Mouse (Mus musculus): ENCODE measurements at regions not wholly inside any gene's neighbourhood (a gene's known extent, or its start where the extent isn't known, plus 50 kb on each side); places are given as distances from the start of the nearest gene placed in this dataset.

DNA sequence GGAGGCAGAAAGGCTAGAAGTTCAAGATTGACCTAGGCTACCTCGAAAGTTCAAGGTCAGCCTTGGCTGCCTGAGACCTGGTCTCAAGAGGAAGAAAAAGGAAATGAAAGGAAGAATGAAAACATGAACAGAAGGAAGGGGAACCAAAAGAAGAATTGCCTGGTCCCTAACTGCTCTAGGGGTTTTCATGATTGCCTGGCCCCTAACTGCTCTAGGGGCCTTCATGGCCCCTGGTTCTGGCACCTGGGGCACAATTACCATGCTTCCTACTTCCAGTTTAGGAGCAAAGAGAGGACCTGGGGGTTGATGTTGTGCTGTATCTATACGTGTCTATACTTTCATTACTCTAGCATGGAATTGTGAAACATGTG, 132.8 kb downstream of the Cd24a start:
- no peak for DNase-seq (ENCODE audit: low read depth, low spot score)

DNA sequence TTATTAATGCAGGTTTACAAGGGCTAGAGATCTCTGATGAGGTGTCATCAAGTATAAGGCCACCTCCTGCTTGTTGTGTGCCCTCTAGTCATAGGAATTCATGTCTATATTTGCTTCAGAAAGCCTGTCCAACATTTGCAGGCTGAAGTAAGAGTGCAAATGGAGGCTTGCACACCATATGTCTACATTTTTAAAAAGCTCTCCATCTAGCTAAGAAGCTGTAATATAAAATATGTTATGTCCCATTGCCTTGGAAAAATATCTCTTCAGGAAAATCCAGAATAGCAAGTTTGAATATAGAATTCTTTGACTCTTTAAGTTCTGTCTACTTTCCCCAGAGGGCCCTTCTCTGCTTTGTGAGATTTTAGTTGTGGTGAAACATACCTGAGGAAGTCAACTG, 134.6 kb downstream of the Cd24a start:
- DNase-seq (ENCODE audit: low read depth, low spot score) = no peak

DNA sequence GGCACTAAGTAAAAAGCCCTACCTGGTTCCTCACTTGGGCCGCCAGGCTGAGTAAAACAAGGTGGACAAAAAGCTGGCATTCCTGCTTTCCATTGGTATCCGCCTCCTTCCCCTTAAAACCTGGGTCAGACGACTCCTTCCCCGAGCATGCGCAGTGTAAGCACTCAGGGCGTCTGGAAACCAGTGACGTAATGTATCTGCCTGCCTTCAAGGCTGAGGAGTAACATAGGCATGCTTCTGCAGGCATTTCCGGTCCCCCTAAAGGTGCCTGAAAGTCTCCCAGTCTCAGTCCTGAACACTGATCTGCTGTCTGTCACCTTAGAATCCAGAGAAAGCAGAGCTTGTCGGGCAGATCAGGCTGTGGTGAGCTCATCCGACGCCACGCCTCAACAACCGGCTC, 140.7 kb downstream of the Cd24a start:
- peak; percentile 86 for DNase-seq (ENCODE audit: low read depth, low spot score)

DNA sequence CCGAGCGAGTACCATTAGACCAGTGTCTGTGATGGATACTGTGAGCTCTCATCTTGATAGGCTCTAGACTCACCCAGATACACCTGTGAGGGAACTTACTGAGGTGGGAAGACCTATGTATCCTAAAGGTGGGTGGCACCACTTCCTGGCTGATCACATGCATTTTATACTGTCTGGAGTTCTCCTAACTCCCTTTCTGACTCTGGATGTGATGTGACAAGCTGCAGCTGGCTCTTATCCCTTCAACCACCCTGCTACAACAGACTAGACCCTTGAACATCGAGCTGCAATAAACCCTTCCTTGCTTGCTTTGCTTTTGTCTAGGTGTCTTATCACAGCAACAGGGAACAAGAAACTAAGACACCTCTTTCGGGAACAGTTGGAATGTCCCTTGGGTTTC, 143.3 kb downstream of the Cd24a start:
- no peak for DNase-seq (ENCODE audit: low read depth, low spot score)

DNA sequence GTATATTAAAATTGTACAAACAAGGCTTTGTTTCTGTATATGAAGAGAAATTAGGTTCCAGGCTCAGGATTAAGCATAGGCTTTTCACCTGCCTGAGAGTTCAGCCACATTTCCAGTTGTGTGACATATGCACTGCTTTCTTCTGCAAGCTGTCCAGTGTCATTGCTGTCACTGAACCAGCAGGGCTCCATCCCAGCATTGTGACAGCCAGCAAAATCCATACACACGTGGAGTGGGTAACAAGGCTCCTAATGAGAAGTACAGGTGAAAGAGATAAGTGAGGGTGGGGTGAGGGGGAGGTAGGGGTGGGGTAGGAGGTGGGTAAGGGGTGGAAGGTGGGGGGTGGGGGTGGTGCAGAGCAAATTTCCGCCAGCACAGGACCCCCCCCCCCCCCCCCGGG, 144.1 kb downstream of the Cd24a start:
- no peak for DNase-seq (ENCODE audit: low read depth, low spot score)

DNA sequence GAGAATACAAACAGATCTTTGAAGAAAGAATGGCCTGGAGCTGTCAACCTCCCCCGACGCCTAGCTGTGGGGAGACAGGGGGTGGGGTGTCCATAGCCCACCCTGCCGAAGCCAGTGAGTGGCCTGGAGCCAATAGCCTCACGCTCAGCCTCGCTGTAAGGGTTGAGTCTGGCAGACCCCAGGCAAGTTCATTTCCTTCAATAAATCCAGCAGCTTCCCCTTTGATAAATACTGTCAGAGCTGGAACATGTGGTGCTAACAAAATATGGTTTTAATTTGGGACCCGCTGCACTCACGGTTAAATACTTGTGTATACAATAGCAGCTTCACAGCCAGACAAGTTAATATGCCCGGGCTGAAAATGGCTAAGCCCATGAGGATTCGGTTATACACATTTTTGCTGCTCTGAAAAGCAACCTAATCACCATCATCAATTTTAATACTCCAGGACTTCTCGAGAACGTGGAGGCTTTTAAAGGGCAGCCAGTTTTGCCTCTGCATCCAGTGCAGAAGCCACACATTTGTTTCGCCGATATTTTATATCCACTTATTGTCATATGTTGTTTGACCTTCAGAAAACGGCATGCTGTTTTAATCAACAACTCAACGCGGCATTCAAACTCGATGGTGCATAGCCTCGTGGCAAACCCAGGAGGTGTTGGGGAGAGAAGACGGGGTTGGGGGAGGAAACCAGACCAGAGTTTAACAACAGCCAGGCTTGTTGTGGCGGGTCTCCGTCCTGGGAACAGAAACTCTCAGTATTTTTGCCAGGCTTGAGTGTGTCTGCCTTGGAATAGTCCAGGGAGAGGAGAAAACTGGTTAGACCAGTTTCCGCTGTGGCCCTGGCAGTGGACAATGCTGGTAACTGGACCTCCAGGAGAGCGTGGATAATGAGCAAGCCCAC, 144.9 kb downstream of the Cd24a start:
- DNase-seq (ENCODE audit: low read depth, low spot score) = peak; percentile 8

DNA sequence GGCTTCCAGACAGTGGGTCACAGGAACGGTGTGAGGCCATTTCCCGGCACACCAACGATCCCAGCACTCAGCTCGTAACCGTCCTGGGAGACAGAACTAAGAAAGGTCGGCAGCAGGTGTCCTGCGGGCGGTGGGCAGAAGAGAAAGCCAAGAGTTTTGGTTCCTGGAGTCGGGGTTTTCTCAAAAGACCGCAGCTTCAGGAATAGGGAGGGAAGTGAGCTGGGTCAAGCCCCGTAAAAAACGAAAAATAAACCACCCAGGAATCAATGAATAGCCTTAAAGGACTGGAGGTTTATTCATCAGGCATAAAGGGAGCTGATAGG, 145.5 kb downstream of the Cd24a start:
- peak; percentile 10 for DNase-seq (ENCODE audit: low read depth, low spot score)

DNA sequence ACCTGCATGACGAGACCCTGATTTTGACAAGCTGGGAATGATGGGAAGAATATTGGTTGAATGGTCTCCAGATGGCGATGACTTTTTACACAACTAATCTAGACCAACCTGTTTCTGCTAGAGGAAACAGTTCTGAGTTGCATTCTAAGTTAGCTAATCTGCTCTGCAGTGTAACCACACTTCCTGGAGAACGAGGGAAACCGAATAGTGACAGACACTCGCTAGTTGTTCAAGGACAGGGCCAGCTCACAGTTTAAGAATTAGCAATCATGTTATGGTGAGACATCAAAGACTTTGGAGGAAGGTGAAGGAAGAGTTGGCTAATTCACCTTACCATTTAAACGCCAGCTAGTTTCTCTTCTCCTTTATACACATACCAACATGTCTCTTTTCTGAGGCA, 149.7 kb downstream of the Cd24a start:
- DNase-seq (ENCODE audit: low read depth, low spot score) = no peak

DNA sequence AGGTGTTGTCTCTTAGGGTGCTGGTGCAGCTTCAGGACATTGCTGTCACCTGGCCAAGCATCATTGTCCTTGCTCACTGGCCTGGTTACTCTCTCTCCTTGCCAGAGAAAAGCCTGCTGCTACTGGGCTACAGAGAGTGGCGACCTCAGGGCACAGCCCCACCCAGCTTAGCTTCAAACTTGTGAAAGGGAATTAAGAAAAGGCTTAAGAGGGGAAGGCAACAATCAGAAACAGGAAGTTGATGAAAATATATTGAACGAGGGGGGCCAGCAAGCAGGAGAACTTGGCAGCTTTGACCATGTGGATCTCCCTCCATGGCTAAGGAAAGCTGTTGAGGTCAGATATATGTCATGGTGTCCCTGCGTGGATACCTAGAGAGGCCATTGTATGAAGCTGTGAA, 151.1 kb downstream of the Cd24a start:
- no peak for DNase-seq (ENCODE audit: low read depth, low spot score)

DNA sequence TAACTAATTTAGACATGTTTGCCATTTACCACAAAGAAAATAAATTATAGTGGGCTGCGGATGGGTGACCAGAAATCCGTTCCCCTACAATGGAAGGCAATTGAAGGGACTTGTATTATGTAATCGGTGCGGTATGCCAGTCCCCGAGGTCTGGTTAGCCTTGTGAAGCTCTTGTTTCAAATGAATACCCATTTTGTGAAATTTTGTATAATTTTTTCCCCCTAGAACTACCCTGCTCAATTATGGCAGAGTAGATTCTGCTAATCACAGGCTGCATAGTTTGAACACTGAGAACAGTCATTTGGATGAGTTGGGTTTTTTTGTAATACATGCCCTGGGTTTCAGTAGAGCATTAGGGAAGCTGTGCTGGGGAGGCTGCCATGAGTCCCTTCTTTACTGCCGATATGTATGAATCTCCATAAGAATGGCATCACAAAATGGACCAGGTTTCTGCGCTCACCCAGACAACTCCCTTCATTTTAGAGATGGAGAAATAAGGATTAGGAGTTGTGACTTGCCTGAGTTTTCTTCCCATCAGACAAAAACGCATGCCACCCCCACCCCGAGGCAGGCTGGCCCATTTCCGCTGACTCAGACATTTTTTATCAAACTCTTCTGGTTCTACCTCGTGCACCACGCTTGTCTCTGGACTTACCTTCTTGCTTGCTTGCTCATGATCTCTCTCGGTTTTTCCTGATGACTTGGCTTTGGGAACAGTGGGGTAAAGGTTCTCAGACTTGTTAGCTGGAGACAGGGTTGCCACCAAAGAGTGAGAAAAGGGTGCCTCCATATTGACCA, 155.7 kb downstream of the Cd24a start:
- no peak for DNase-seq (ENCODE audit: low read depth, low spot score)

DNA sequence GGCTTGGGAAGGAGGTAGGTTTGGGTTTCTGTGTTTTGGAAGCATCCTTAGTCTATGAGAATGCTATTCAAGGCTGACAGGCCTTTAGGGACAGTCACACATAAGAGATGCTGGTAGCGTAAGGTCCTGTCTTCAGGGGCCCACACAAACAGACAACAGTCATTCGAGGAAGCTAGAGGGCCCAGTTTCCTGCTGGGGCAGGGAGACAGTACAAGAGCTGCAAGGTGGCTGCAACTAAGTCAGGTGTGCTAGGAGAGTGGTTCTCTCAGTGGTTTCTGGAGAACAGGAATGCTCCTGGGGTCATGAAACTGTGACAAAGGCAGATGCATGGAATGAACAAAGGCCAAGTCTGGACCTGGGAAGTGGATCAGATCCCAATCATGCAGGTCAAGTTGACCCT, 161.1 kb downstream of the Cd24a start:
- no peak for DNase-seq (ENCODE audit: low read depth, low spot score)

DNA sequence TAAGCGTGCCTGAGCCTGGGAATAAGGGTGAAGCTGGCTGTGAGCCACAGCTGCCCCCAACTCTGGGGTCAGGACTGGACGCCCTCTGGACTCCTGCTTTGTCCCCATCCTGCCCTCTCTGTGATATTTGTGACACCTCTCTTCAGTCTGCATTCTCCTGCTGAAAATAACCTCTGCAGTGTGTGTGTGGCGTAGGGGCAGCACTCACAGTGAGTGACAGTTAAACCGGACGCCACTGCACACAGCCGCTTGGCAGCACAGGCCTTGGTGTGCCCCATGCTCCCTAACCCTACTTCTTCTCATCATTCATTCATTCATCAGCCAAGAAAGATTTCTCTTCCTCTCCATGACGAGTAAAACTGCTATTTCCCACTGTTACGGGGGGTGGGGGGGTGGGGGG, 161.6 kb downstream of the Cd24a start:
- DNase-seq (ENCODE audit: low read depth, low spot score) = no peak

DNA sequence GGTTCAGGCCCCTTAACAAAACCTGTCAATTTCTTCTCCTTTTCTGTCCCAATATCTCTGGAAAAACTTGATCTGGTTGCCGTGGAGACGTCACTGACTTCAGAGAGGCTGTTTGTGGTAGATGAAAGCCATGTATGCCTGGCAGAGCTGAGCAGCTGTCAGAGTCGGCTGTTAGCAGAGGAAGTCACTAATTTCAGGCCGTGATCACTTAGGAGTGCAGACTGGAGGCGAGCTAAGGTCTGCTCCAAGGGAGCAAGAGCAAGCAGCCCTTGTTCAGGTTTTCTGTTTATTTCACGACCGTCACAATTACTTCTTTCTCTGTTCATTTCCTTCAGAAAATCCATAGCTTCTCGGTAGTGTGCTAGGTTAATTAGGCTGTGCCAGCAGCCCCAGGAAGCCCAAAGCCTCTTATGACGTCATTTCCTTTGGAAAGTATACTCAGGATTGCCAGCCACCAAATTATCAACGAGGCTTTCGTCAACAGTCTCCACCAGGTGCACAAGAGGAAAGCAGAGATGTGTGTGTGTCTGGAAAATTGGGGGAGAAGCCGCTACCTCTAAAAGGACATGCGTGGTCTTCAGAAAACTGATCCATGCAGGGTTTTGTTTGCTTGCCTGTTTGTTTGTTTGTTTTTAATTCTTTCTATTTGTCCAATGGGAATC, 161.2 kb downstream of the Qrsl1 start:
- peak; percentile 41 for DNase-seq (ENCODE audit: low read depth, low spot score)

DNA sequence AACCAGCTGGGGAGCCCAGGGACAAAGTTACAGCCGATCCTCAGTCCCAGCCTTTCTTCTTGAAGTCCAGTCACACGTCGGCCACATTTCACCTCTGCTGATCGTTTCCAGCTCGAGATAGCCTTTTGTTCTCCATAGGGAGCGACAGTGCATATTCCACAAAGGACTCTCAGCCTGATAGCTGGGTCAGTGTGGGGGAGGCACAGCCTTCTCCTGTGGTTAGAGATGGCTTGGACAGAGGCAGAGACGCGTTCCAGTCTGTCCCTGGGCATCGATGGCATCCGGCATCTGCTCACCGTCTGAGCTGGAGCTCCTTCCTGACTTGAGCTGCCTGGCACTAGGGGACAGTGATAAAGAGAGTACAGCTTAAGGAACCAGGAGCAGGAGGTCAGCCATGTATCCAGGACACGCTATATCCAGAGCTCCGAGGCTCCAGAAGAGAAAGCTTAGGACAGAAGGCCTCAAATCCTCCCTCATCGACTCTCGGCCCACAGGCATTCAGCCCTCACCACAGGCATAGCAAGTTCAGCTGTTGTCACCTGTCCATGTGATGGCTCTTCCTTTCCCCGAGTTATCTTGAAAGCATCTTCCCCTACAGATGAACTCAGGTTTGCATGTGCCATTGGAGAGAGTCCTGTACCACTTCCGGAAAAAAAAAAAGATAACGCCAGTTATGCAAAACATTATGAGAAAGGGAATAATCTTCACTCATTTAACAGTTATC, 160.0 kb downstream of the Qrsl1 start:
- DNase-seq (ENCODE audit: low read depth, low spot score) = peak; percentile 29

DNA sequence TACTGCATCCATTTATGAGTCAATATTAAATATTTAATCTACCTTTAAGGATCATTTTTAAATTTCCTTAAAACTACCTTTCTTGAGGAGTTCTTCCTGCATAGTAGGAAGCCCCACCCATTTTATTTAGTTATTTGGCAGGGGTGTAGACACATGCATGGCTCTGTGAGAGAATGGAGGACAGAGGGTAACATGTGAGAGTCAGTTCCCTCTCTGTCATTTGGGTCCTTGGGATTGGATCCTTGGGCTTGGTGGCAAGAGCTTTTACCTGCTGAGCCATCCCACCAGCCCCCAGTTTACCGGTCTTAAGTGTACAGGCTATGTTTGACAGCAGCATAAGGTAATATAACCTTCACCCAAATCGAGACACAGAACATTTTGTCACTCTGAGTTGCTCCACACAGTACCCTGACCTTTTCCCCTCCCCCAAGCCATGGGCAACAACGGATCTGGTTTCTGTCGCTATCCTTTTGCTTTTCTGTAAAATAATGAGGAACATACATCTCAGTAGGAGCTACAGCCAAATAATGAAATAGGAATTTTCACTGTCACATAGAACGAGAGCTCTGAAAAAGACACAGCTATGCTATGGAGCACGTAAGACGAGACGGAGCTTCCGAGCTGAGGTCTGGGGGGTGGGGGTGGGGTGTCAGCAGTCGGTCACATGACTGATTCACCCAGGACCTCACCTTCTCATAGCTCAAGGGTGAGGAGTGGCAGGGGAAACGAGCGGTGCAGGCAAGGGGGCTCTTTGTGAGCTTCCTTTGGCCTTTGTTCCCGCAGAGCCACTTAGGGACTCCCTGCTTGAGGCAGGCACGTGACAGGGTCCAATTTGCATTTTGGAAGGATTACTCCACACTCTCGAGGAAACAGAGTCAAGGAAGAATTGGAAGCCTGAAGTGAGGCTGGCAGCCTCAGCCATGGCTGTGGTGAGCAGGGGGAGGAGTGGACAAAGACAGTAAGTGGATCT, 159.2 kb downstream of the Qrsl1 start:
- DNase-seq (ENCODE audit: low read depth, low spot score) = peak; percentile 96

DNA sequence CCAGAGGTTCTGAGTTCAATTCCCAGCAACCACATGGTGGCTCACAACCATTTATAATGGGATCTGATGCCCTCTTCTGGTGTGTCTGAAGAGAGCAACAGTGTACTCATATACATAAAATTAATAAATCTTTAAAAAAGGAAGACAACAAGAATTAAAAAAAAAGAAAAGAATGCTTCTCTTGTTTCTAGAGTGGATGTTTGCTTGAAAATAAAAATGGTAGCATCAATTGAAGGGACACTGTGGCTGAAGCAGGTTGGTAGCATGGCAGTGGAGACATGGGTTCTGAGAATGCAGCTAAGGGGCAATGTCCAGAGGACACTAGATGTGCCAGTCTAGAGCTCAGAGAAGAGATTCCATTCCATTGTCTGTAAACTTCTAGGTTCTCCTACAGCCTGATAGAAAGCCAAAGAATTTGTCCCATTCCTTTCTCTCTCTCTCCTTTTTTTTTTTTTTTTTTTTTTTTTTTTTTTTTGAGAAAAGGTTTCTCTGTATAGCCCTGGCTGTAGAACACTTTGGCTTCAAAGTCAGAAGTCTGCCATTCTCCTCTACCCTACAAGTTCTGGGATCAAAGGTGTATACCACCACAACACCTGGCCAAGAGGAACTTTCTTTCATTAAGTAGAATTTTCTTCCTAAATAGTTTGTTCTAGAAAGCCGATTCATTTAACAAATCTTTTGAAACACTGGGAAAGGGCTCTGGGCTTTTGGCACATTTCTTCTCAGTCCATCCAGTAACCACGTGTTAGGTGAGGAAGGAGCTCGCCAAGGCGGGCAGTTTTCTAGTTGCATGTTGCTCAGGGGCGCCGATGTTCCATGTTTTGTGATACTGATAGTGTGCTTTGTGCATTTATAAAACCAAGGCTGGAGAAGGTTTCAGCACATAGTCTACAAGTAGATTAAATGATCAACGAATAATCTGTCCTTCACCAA, 158.1 kb downstream of the Qrsl1 start:
- DNase-seq (ENCODE audit: low read depth, low spot score) = no peak

DNA sequence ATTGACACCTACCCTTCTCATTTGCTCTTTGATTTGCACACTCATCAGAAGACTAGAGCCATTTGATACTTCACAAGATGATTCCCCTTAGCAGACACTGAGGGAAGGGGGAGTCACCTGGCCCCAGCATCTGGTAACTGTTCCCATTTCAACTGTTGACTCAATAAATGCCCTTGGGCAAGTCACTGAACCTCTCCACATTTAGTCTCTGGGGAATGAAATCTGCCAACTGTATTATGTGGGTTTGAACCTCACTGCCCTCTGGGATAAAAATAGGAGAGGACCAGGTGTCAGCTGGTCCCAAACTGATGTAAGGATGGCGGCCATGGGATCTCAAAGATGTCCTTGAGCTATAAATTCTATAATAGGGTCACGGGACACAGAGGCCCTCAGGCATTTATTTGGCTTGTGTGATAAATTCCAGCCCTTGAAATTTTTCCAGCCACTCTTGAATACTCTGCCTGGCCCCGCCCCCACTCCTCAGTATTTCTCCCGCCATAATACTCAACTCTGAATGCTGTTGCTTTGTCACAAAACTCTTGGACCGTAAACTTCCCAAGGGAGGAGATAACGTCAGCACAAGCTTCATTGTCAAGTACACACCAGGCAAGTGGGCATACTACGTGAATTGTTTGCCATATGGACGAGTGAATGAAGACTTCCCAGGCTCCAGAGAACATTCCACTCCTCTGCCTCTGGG, 155.5 kb downstream of the Qrsl1 start:
- no peak for DNase-seq (ENCODE audit: low read depth, low spot score)

DNA sequence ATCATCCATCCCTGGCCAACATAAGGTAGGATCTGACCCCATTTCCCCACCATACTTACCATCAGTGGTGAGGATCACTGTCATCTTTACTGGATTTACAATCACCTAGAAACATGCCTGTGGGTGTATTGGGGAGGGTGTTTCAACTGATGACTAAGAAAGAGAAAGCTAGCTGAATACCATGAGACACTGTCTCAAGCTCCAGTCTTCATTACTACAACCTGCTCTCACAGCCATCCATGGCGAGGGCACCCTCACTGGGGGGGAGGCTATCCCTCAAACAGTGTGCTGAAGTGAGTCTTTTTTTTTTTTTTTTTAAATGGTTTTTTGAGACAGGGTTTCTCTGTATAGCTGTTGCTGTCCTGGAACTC, 154.9 kb downstream of the Qrsl1 start:
- DNase-seq (ENCODE audit: low read depth, low spot score) = no peak

DNA sequence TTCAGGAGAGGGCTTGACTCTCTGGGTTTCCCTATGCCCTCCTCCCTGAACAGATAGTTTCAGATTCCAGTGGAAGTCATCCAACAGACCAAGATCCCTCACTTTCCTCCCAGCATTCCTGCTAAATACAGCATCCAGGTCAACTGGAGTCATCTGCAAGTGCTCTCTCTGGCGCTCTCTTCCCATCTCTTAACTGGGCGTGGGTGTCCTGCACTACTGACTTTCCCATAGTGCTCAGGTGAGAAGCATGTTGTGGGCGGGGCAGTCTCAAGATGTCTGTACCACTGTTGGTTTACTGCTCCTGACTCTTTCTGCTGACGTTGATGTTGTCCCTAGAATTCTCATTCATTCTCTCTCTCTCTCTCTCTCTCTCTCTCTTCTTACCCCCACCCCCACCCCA, 154.0 kb downstream of the Qrsl1 start:
- DNase-seq (ENCODE audit: low read depth, low spot score) = no peak

Measured in R1 (cell line).